Mouse (Mus musculus): ENCODE measurements around the gene Larp6. TPM values are rescaled to one million over a fixed set of nuclear protein-coding genes. Genes with fewer than 3 reads are reported as not detected.

Larp6 gene
- total and polyA plus RNA-seq, 3 experiments: not detected

GRCm38 (mm10) chr9:60672568-60672967, 40.2 kb upstream of the Larp6 start:
- no peaks in the 10 kb centered on the region for H3K79me2 ChIP-seq (replicated peaks; ENCODE audit: control insufficient read depth, extremely low read depth, insufficient read depth, poor library complexity, severe bottlenecking)
- no peak overlapping the region for H3K4me3 ChIP-seq (replicated peaks in 1 of 3; ENCODE audit: low read depth in 2 of 3, low read length in 2 of 3, poor library complexity in 1 of 3)
- no peak overlapping the region for H3K4me2 ChIP-seq (ENCODE audit: insufficient read depth, low read depth, poor library complexity, severe bottlenecking)
- no peak overlapping the region for H3K27ac ChIP-seq (ENCODE audit: insufficient read depth, low read depth)
- no peak for DNase-seq (ENCODE audit: extremely low read depth)
- H3K36me3 ChIP-seq (replicated peaks in 1 of 2; ENCODE audit: control insufficient read depth in 1 of 2, insufficient read depth in 1 of 2, low read length in 1 of 2): peaks cover 0 to 27% of the 10 kb centered on the region in 2 experiments
- in situ Hi-C loops (cut with MboI; ENCODE audit: low pct_ligation_motif_present, low pct_unique_long_range_greater_than_20kb, low sequenced_read_pairs) (no loop called here), dilution Hi-C loops (cut with MboI; ENCODE audit: extremely low pct_ligation_motif_present, extremely low pct_unique_long_range_greater_than_20kb, low sequenced_read_pairs) (no loop called here)
- H3K9me3 ChIP-seq (replicated peaks; ENCODE audit: low read length): no peaks in the 10 kb centered on the region
- TF ChIP-seq TCF12 (IDR thresholded peaks at IDR 0.05; ENCODE audit: low read depth, low read length): no peak
- TF ChIP-seq NRF1 (IDR thresholded peaks at IDR 0.05; ENCODE audit: low read depth, low read length): no peak
- no peak for TF ChIP-seq ZC3H11A (IDR thresholded peaks at IDR 0.05; ENCODE audit: low read depth, low read length)
- no peak for TF ChIP-seq RCOR1 (conservative IDR thresholded peaks at IDR 0.05; ENCODE audit: low read depth, low read length)
- no peak for TF ChIP-seq EP300 (IDR thresholded peaks at IDR 0.05; ENCODE audit: low read length)
- TF ChIP-seq JUN (IDR thresholded peaks at IDR 0.05; ENCODE audit: insufficient read depth, low read depth, low read length): no peak
- no peak for TF ChIP-seq ZNF384 (IDR thresholded peaks at IDR 0.05; ENCODE audit: low read depth, low read length)
- TF ChIP-seq IRF4 (IDR thresholded peaks at IDR 0.05; ENCODE audit: low read depth, low read length): no peak
- H3K27me3 ChIP-seq (replicated peaks): no peaks in the 10 kb centered on the region
- no peaks in the 10 kb centered on the region for H3K4me1 ChIP-seq (ENCODE audit: control insufficient read depth in 1 of 2, insufficient read depth in 2 of 2)
- no peak overlapping the region for H3K9ac ChIP-seq (ENCODE audit: insufficient read depth, low read depth)

- peak; percentile 9 for DNase-seq (ENCODE audit: extremely low read depth)
- H3K27me3 ChIP-seq (replicated peaks): no peaks in the 10 kb centered on the region
- in situ Hi-C loops (cut with MboI; ENCODE audit: low pct_ligation_motif_present, low pct_unique_long_range_greater_than_20kb, low sequenced_read_pairs): no loop called here
- peaks cover 0 to 34% of the 10 kb centered on the region in 2 experiments for H3K36me3 ChIP-seq (replicated peaks in 1 of 2; ENCODE audit: control insufficient read depth in 1 of 2, insufficient read depth in 1 of 2, low read length in 1 of 2)
- no peak overlapping the region for H3K9ac ChIP-seq (ENCODE audit: insufficient read depth, low read depth)
- H3K4me3 ChIP-seq (replicated peaks in 1 of 3; ENCODE audit: low read depth in 2 of 3, low read length in 2 of 3, poor library complexity in 1 of 3): no peak overlapping the region
- H3K27ac ChIP-seq (ENCODE audit: insufficient read depth, low read depth): no peak overlapping the region
- H3K4me1 ChIP-seq (ENCODE audit: control insufficient read depth in 1 of 2, insufficient read depth in 2 of 2): no peaks in the 10 kb centered on the region
- no peaks in the 10 kb centered on the region for H3K9me3 ChIP-seq (replicated peaks; ENCODE audit: low read length)
- dilution Hi-C loops (cut with MboI; ENCODE audit: extremely low pct_ligation_motif_present, extremely low pct_unique_long_range_greater_than_20kb, low sequenced_read_pairs): no loop called here
- no peak overlapping the region for H3K4me2 ChIP-seq (ENCODE audit: insufficient read depth, low read depth, poor library complexity, severe bottlenecking)
- no peaks in the 10 kb centered on the region for H3K79me2 ChIP-seq (replicated peaks; ENCODE audit: control insufficient read depth, extremely low read depth, insufficient read depth, poor library complexity, severe bottlenecking)
- TF ChIP-seq CTCF (conservative IDR thresholded peaks at IDR 0.05 in 1 of 2, IDR thresholded peaks at IDR 0.05 in 1 of 2; ENCODE audit: low read depth in 2 of 2, low read length in 2 of 2) (peak in 1 of 2 experiments; percentile 31; a peak in 2 of 4 replicates), ZNF384 (IDR thresholded peaks at IDR 0.05; ENCODE audit: low read depth, low read length) (no peak)
Measured at GRCm38 (mm10) chr9:60674780-60675179, 38.0 kb upstream of the Larp6 start.

GRCm38 (mm10) chr9:60676429-60676828, 36.4 kb upstream of the Larp6 start:
- dilution Hi-C loops (cut with MboI; ENCODE audit: extremely low pct_ligation_motif_present, extremely low pct_unique_long_range_greater_than_20kb, low sequenced_read_pairs): no loop called here
- TF ChIP-seq MAFK (IDR thresholded peaks at IDR 0.05; ENCODE audit: insufficient replicate concordance, low read length) (no peak), NELFE (IDR thresholded peaks at IDR 0.05; ENCODE audit: low read depth, low read length) (no peak), CHD2 (IDR thresholded peaks at IDR 0.05; ENCODE audit: low read length) (no peak), ZKSCAN1 (IDR thresholded peaks at IDR 0.05; ENCODE audit: borderline replicate concordance, low read depth, low read length) (no peak), POLR2AphosphoS2 (IDR thresholded peaks at IDR 0.05; ENCODE audit: low read depth, low read length) (no peak), JUND (conservative IDR thresholded peaks at IDR 0.05; ENCODE audit: low read depth, low read length) (no peak)
- in situ Hi-C loops (cut with MboI; ENCODE audit: low pct_ligation_motif_present, low pct_unique_long_range_greater_than_20kb, low sequenced_read_pairs): no loop called here

More at GRCm38 (mm10) chr9:60676429-60676828, 36.4 kb upstream of the Larp6 start:
- no peak overlapping the region for H3K27ac ChIP-seq (ENCODE audit: insufficient read depth, low read depth)
- no peaks in the 10 kb centered on the region for H3K4me1 ChIP-seq (ENCODE audit: control insufficient read depth in 1 of 2, insufficient read depth in 2 of 2)
- no peaks in the 10 kb centered on the region for H3K79me2 ChIP-seq (replicated peaks; ENCODE audit: control insufficient read depth, extremely low read depth, insufficient read depth, poor library complexity, severe bottlenecking)
- H3K9ac ChIP-seq (ENCODE audit: insufficient read depth, low read depth): no peak overlapping the region
- no peaks in the 10 kb centered on the region for H3K27me3 ChIP-seq (replicated peaks)
- no peak for DNase-seq (ENCODE audit: extremely low read depth)
- H3K4me3 ChIP-seq (replicated peaks in 1 of 3; ENCODE audit: low read depth in 2 of 3, low read length in 2 of 3, poor library complexity in 1 of 3): no peak overlapping the region
- H3K36me3 ChIP-seq (replicated peaks in 1 of 2; ENCODE audit: control insufficient read depth in 1 of 2, insufficient read depth in 1 of 2, low read length in 1 of 2): peaks cover 0 to 44% of the 10 kb centered on the region in 2 experiments
- no peak overlapping the region for H3K4me2 ChIP-seq (ENCODE audit: insufficient read depth, low read depth, poor library complexity, severe bottlenecking)
- H3K9me3 ChIP-seq (replicated peaks; ENCODE audit: low read length): no peaks in the 10 kb centered on the region
